Mouse (Mus musculus): ENCODE measurements around the gene Hao2. TPM values are rescaled to one million over a fixed set of nuclear protein-coding genes. Genes with fewer than 3 reads are reported as not detected.

Hao2 gene
- polyA plus RNA-seq, 1 experiment from 2014 or later: 0.05 TPM

DNA sequence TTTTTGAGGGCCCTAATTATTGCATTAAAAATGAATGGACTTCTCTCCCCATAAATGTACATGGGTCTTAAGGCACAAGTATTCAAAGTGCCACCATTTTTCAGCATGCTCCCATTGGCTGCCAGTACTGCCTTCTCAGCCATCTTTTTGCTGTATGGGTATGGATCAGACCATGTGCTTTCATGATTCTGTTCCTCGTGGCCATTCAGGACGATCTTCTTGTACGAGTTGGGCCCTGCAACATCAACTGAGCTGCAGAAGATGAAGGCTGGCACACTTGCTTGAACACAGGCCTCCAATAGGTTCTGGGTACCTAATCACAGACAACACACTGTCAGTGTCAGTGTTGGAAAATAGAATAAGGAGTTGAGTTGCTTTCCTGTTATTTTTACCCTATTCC is 40.0 kb downstream of the Hao2 start:
- no peaks in the 10 kb centered on the region for H3K27me3 ChIP-seq (ENCODE audit: low read depth, poor library complexity, severe bottlenecking)
- H3K4me3 ChIP-seq: no peak overlapping the region
- H3K27ac ChIP-seq (replicated peaks): no peak overlapping the region
- no peaks in the 10 kb centered on the region for H3K36me3 ChIP-seq
- DNase-seq (ENCODE audit: low spot score): no peak
- no peaks in the 10 kb centered on the region for H3K4me1 ChIP-seq
- H3K9me3 ChIP-seq (replicated peaks): no peaks in the 10 kb centered on the region
- 89% methylated on average over 3 of the region's 3 CpGs for WGBS

DNA sequence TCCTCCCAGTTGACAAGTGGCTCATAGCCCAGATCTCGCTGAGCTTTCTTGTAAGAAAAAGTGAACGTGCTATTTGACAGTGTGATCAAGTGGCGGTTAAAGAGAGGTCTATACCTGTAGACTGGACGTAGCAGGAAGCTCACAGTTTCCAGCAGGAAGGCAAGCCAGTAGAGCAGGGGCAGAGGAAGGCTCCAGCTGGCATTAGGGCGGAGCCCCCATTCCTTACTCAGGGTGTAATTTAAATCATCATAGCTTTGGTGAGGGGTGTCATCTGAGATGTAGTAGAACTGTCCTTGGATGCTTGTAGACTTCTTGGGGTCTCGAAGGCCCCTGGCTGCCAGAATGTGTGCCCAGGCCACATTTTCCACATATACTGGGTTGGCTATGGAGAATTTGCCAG is 40.4 kb downstream of the Hao2 start:
- Histone ChIP-seq H3K4me1 (no peaks in the 10 kb centered on the region), H3K4me3 (no peak overlapping the region), H3K27me3 (ENCODE audit: low read depth, poor library complexity, severe bottlenecking) (no peaks in the 10 kb centered on the region), H3K36me3 (no peaks in the 10 kb centered on the region), H3K27ac (replicated peaks) (no peak overlapping the region), H3K9me3 (replicated peaks) (no peaks in the 10 kb centered on the region)
- 87% methylated on average over 6 of the region's 6 CpGs for WGBS
- no peak for DNase-seq (ENCODE audit: low spot score)

DNA sequence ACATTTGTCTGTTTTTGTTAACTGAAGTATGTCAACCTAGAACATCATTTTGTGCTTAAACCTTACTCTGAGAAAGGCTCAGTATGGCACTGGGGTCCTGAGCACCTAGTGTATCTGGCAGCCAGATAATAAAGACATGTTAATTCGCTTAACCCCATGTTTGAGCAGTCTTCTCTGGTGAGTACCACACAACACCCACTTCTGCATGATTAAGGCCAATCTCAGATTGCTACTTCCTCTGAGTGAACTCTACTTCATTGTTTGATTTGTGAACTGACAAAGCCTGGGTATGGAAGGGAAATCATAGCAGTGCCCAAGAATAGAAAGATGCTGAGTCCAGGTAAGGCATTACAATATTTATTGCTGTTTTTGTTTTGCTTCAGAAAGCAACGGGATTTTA is 41.2 kb downstream of the Hao2 start:
- Histone ChIP-seq H3K4me1 (no peaks in the 10 kb centered on the region), H3K27ac (replicated peaks) (no peak overlapping the region), H3K4me3 (no peak overlapping the region), H3K27me3 (ENCODE audit: low read depth, poor library complexity, severe bottlenecking) (no peaks in the 10 kb centered on the region), H3K36me3 (no peaks in the 10 kb centered on the region), H3K9me3 (replicated peaks) (no peaks in the 10 kb centered on the region)
- no peak for DNase-seq (ENCODE audit: low spot score)
- 82% methylated on average over 2 of the region's 2 CpGs for WGBS

DNA sequence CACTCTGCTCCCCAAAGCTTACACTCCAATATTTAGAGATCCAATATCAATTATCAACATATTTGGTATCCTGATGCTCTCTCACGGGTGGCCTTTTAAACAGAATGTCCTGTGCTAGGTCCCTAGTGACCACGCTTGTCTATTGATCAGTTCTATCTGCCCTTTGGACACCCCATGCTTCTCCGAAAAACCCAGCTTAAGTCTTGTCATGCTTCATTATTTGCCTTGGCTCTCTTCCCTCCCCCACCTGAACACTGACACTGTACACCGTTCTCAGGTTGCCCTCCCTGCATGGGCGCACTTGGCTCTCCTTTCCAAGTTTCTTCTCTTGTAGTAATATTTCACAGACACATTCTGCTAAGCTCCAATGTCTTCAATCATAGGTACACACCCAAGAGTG is 42.8 kb downstream of the Hao2 start:
- Histone ChIP-seq H3K4me1 (no peaks in the 10 kb centered on the region), H3K4me3 (no peak overlapping the region), H3K27ac (replicated peaks) (no peak overlapping the region), H3K9me3 (replicated peaks) (no peaks in the 10 kb centered on the region), H3K27me3 (ENCODE audit: low read depth, poor library complexity, severe bottlenecking) (no peaks in the 10 kb centered on the region), H3K36me3 (no peaks in the 10 kb centered on the region)
- 86% methylated on average over 5 of the region's 5 CpGs for WGBS
- DNase-seq (ENCODE audit: low spot score): no peak

DNA sequence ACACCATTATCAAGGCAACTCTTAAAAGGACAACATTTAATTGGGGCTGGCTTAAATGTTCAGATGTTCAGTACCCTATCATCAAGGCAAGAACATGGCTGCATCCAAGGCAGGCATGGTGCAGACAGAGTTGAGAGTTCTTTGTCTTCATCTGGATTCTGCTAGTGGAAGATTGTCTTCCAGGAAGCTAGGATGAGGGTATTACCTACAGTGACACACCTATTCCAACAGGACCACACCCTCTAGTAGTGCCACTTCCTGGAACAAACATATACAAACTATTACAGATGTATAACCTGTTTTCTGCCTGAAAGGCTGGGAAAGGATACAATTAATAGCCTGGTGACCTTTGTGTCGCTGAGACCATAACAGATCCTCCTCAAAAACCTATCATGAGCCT is 44.1 kb downstream of the Hao2 start:
- 91% methylated on average over 1 of the region's 1 CpGs for WGBS
- Histone ChIP-seq H3K36me3 (no peaks in the 10 kb centered on the region), H3K4me3 (no peak overlapping the region), H3K9me3 (replicated peaks) (no peaks in the 10 kb centered on the region), H3K4me1 (no peaks in the 10 kb centered on the region), H3K27ac (replicated peaks) (no peak overlapping the region), H3K27me3 (ENCODE audit: low read depth, poor library complexity, severe bottlenecking) (no peaks in the 10 kb centered on the region)
- no peak for DNase-seq (ENCODE audit: low spot score)

Other genes starting within 250 kb of the Hao2 start
- not detected in 2 replicates for gene Hsd3b2, start 168.7 kb downstream of the Hao2 start, polyA plus RNA-seq (2016; fragmentation: Nextera tagmentation; extraction: Ambion mirVana)
- 0.04 TPM in 1 of 2 replicates, not detected in the other for gene Hsd3b3, start 130.1 kb downstream of the Hao2 start, polyA plus RNA-seq (2016; fragmentation: Nextera tagmentation; extraction: Ambion mirVana)
- gene Hsd3b6, start 78.8 kb downstream of the Hao2 start, polyA plus RNA-seq (2016; fragmentation: Nextera tagmentation; extraction: Ambion mirVana): 7.9 and 11.5 TPM in 2 replicates
- 0.07 and 0.36 TPM in 2 replicates for gene Hsd3b1, start 33.4 kb downstream of the Hao2 start, polyA plus RNA-seq (2016; fragmentation: Nextera tagmentation; extraction: Ambion mirVana)
- 7.8 and 8.7 TPM in 2 replicates for gene Wars2, start 247.8 kb upstream of the Hao2 start, polyA plus RNA-seq (2016; fragmentation: Nextera tagmentation; extraction: Ambion mirVana)